Mouse (Mus musculus) spleen, postnatal 4 days (tissue): Measurements from ENCODE around the gene Crlf1.

Source experiments
- DNase-seq, 2 experiments: peaks; one replicate each; pipeline ENCODE4 v3.0.0; 2022; ENCODE audit warnings: low spot score in 2 of 2

Gene Crlf1

GRCm38 (mm10) chr8:70468733-70469132 is 24.2 kb upstream of the Crlf1 start:
- DNase-seq: no peak

GRCm38 (mm10) chr8:70469295-70469916 is 23.6 kb upstream of the Crlf1 start:
- DNase-seq: no peak

- no peak for DNase-seq
Observed at GRCm38 (mm10) chr8:70469938-70470337, 23.0 kb upstream of the Crlf1 start.

GRCm38 (mm10) chr8:70471856-70472255 is 21.1 kb upstream of the Crlf1 start:
- DNase-seq: no peak

GRCm38 (mm10) chr8:70476333-70477268 is 16.4 kb upstream of the Crlf1 start, which contains the start of gene Klhl26:
Gene Klhl26, minus strand, starts transcription at chr8:70476968.
- peak; percentile 99 for DNase-seq

GRCm38 (mm10) chr8:70477269-70477982 is 15.5 kb upstream of the Crlf1 start:
- DNase-seq: peak; percentile 62 to 74

- no peak for DNase-seq
Observed at GRCm38 (mm10) chr8:70481908-70482307, 11.1 kb upstream of the Crlf1 start.

GRCm38 (mm10) chr8:70482943-70483342 is 10.0 kb upstream of the Crlf1 start:
- no peak for DNase-seq

- DNase-seq: no peak
Observed at GRCm38 (mm10) chr8:70486191-70486681, 6.7 kb upstream of the Crlf1 start.

- DNase-seq: no peak
Observed at GRCm38 (mm10) chr8:70486941-70487520, 5.9 kb upstream of the Crlf1 start, which contains the start of gene Tmem59l. Gene Tmem59l, minus strand, starts transcription at chr8:70487358.

- DNase-seq: no peak
Observed at GRCm38 (mm10) chr8:70487993-70488796, 4.8 kb upstream of the Crlf1 start.

- no peak for DNase-seq
Observed at GRCm38 (mm10) chr8:70488931-70489470, 4.0 kb upstream of the Crlf1 start.

- DNase-seq: no peak
Observed at GRCm38 (mm10) chr8:70489576-70489975, 3.4 kb upstream of the Crlf1 start.

- no peak for DNase-seq
Observed at GRCm38 (mm10) chr8:70490061-70490879, 2.7 kb upstream of the Crlf1 start.

- DNase-seq: no peak
Observed at GRCm38 (mm10) chr8:70490880-70491495, 2.0 kb upstream of the Crlf1 start.

GRCm38 (mm10) chr8:70493692-70494415 is 896 bp downstream of the Crlf1 start:
- no peak for DNase-seq

- DNase-seq: no peak
Observed at GRCm38 (mm10) chr8:70494416-70494945, 1.5 kb downstream of the Crlf1 start.
